Mouse (Mus musculus) forelimb bud, embryonic 11.5 days (tissue): ENCODE measurements around the gene Rab37.

Experiments
- DNase-seq: peaks from one replicate; pipeline ENCODE4 v3.0.0-alpha.2; 2012; ENCODE audit warnings: low read depth, low spot score

The Rab37 gene

GRCm38 (mm10) chr11:115164976-115165374, 73.7 kb downstream of the Rab37 start:
- DNase-seq: no peak

- DNase-seq: no peak
Measured at GRCm38 (mm10) chr11:115166776-115167175, 75.5 kb downstream of the Rab37 start.

DNA sequence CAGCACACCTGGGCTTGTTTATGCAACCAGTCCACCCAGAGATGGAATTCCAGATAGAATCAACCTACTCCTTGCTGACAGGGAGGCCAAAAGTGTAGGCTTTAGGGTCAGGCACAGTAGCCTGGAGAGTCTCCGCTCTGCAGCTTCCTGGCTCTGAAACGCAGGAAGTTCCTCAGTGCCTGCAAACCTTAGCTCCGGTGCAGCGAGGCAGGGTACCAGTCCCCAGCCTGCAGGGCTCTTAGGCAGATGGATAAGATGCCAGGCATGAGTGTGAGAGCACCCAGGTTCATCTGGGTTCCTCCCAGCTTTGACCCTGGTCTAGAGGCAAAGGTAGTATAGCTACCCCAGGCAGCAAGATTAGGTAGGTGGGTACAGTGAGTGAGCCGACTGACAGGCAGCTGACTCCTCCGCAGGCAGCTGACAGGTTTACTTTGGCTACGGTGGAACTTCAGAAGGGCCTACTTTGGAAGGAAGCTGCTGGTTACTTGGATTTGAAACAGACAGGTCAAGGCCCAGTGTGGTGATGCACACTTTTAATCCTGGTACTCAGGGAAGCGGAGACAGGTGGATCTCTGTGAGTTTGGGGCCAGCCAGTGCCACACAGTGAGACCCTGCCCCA, 76.5 kb downstream of the Rab37 start:
- DNase-seq: no peak

DNA sequence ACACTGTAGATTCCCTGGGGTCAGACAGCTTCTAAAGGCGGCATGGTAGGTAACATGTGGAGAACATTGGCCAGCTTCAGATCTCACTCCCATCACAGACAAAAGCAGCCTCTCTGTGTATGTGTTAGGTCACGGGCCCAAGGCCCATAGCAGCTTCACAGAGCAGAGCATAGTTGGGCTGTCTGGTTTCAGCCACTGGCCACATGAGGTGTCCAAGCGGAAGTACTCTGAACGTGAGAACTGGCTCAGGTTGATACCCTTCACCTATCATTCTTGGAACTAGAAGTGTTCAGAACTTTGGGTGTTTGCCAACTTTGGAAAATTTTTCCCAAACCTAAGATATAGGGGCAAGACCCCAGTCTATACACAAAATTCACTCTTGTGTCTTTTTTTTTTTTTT, 78.2 kb downstream of the Rab37 start:
- no peak for DNase-seq

- no peak for DNase-seq
Measured at GRCm38 (mm10) chr11:115171125-115171524, 79.9 kb downstream of the Rab37 start.

DNA sequence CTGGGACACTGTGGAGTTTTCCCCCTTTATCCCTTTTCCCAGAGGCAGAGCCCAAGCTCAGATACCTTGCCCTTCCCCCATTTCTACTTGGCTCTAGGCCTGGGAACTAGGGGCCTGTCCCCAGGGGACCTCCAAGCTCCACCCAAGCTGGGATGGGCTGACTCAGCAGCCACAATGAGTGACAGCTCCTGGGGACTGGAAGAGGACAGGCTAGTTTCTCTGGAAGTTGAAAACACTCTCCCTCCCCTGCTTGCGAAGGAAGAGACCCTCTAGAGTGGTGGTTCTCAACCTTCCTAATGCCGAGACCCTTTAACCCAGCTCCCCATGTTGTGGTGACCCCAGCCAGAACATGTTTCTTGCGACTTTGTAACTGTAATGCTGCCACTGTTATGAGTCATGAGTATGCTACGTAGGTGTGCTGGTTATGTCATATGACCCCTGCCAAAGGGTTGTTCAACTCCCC, 81.6 kb downstream of the Rab37 start:
- DNase-seq: no peak

GRCm38 (mm10) chr11:115173549-115174339, 82.5 kb downstream of the Rab37 start:
- DNase-seq: no peak

DNA sequence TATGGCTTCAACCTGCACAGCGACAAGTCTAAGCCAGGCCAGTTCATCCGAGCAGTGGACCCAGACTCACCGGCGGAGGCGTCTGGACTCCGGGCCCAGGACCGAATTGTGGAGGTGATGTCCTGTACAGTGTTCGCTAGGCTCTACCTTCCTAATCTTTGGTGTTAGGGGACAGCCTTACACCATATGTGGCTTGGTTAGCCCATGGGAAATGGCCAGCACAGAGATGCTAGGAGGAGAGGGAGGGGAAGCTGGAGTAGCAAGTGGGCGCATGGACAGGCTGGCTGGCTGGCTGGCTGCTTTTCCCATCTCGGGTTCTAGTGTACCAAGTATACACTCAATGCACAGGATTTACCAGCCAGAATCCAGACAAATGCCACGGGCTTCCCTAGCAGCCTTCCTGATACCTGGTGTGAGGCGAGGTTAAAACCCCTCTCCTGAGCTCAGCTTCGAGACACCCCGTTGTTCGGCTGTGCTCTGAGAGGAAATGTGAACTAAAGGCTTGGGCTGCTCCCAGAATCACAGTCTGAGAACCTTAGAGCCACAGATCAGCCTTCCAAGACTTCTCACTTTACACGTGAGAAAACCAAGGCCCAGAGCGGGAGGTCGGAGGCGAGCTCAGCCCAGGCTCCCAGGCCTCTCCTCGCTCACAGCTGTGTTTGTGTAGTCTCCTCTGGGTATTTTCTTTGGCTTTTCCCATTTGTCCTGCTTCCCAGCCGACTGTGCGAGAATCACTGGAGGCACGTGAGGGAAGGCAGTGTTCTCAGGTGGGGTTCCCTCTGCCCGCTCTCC, 85.4 kb downstream of the Rab37 start:
- no peak for DNase-seq

- no peak for DNase-seq
Measured at GRCm38 (mm10) chr11:115177559-115178195, 86.4 kb downstream of the Rab37 start.

DNA sequence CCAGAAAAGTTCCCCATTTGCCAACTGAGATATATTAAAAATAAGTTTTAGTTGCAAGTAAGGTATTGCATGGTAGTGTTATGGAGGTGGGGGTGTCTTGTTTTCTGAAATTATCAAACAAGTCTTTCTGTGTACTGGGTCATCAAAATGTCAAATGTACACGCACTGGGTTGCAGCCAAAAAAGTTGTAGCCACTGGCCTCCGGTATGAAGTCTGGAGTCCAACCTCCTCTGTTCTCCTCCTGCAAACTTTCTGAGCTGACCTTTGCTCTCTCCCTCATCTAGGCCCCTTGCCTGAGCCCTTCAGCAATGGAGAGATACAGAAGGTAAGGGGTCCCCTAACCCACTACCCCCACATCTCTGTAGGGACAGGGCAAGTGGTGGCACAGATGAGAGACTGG, 87.5 kb downstream of the Rab37 start:
- no peak for DNase-seq

DNA sequence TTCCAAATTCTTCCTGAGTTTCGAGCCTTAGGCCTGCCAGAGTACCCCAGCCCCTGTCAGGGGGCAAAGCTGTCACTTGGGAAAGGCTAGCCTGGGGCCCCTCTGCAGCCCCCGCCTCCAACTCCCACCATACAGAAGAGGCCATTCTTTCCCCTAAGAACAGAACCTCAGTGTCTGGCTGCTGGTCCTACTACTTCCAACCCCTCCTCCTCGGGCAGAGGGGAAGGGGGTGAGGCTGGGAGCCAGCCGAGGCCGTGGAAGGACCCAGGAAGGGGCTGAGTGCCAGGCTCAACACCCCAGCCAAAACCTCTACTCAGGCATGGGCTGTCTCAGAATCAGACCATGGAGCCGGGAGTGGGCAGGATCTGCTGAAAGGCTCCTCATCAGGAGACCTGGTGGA, 88.0 kb downstream of the Rab37 start:
- no peak for DNase-seq

GRCm38 (mm10) chr11:115179881-115180280, 88.7 kb downstream of the Rab37 start:
- no peak for DNase-seq

GRCm38 (mm10) chr11:115181913-115182638, 90.8 kb downstream of the Rab37 start:
- DNase-seq: peak; percentile 72

DNA sequence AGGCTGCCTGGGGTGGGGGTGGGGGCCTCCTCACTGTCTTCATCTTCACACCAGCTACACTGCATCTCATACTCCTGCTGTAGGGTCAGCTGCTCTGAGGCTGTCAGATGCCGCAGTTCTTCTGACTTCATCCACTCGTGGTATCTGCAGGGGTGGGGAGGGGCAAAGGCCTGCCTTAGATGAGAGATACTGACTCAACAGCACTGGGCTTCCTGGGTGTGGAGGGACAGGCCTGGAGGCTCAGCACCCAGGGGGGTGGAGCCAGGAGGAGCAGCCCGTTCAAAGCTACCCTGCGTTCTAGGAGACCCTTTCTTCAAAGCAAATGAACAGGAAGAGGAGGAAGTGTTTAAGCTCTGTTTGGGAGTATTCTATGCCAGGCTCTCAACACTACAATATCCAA, 93.7 kb downstream of the Rab37 start:
- no peak for DNase-seq

DNA sequence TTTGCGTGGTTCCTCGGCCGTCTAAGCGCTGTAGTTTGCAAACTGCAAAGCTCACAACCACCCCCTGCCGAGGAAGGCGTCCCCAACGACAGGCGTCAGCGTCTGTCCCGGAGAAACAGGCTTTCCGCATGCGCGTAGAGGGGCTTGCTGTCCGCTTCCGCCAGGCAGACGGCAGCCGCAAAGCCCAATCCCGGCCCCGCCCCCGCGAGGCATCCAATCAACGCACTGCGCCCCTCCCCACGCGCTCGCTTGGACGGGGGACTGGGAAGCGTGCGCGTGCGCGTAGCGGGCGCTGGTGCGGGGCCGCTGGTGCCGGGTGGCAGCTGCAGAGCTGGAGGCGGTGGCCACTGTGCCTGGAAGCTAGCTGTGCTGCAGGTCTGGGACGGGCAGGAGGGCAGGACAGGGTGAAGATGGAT, 96.0 kb downstream of the Rab37 start, which contains the start of gene Tmem104:
Tmem104 (plus strand) TSS at position 264 of the 416 bp plus-strand sequence.
- DNase-seq: peak; percentile 96

DNA sequence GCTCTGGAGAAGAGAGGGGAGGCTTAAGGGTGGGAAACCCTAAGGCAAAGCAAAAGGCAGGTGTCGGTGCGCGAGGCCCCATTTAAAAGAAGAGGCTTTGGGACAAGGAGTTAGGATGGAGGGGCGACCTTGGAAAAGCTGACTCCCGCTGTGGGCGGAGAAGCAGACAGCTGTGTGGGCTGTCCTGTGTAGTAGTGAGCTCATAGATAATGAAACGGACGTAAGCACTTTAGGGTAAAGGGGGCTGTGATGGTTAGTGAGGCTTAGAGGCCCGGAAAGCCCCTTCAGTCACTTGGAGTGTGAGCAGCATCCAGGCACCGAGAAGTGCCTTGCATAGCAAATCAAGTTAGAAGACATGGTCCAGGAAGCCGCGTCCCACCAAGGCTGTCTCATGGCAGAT, 96.5 kb downstream of the Rab37 start, which contains the start of gene Nat9:
Nat9 (minus strand) TSS at position 167 of the 400 bp plus-strand sequence.
- no peak for DNase-seq

- DNase-seq: no peak
Measured at GRCm38 (mm10) chr11:115188539-115189231, 97.5 kb downstream of the Rab37 start.

- DNase-seq: no peak
Measured at GRCm38 (mm10) chr11:115189304-115189703, 98.1 kb downstream of the Rab37 start.

GRCm38 (mm10) chr11:115192180-115192579, 100.9 kb downstream of the Rab37 start:
- DNase-seq: no peak

GRCm38 (mm10) chr11:115194693-115195092, 103.5 kb downstream of the Rab37 start:
- DNase-seq: no peak
